Mouse (Mus musculus) stomach, adult 2 months (tissue): ENCODE results near the gene Tsr2. TPM values are rescaled to one million over a fixed set of nuclear protein-coding genes. Genes with fewer than 3 reads are reported as not detected.

ENCODE experiments used
- polyA plus RNA-seq: library from polyadenylated mRNA; depleted of rRNA; stranded (reverse); fragments of >200 nt; gene quantifications from 2 replicates; pipeline ENCODE4 v1.2.3, GENCODE M21; 2012; rRNA removed

Tsr2 gene
- polyA plus RNA-seq: 0.45 and 0.64 TPM in 2 replicates

DNA sequence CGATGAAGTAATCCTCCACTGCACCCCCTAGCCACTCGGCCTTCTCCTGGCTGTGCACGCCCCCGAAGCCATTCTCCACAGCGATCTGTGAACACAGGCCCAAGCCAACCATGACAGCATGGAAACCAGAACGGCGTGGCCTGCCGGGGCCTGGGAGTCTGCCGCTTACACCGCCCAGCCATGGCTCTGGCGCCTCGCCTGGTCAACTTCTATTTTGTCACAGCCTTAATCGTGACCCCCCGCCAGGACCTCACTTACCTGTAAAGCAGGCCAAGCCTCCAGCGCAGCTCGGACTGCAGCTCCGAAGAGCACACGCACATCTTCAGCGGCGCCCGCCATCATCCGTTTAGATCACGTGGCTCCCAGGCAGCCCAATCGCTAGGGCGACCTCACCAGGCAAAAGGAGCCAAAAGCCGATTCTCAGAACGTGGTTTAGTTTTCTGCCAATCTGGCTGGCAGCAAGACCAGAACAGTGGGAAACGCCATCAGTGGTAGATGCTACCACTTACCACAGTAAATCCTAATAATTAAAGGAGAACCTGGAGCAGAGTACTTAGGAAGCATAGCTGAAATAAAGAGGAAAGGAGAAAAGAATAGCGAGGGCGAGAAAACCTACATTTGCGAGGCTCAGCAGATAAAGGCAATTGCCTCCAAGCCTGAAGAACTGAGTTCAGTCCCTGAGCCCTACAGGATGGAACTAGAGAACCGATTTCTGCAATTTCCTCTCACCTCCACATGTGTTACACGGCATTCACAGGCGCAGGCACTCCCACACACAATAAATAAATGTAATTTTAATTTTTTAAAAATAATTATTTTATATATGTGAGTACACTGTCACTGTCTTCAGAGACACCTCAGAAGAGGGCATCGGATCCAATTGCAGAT lies at the start of gene Tsr2:
Gene Tsr2 (minus strand): TSS at position 373 of the 888 bp plus-strand sequence.

DNA sequence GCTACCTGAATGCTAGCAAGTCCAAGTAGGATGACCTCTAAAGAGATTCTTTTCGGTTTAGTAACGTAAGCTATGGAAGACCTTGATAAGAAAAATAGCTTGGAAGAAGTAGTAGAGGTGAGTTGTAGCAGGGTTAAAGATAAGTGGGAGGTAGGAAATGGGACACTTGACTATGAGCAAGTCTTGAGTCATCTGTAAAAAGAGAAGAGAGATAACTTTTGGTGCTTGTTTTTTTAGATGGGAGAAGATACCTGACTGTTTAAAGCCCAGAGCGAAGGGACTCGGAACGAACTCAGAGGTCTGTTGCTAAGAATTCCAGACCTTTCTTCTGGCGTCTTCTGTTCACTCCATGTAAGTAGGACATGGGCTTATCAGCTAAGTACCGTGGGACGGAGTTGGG lies 50.5 kb downstream of the Tsr2 start, which contains the start of gene Fgd1:
Gene Fgd1 (plus strand): TSS at position 301 of the 400 bp plus-strand sequence.

Other genes starting within 250 kb of the Tsr2 start
- gene Gnl3l, start 79.2 kb downstream of the Tsr2 start, polyA plus RNA-seq: 1.4 and 2.3 TPM in 2 replicates
- gene Fgd1, start 50.4 kb downstream of the Tsr2 start, polyA plus RNA-seq: 2.0 and 2.6 TPM in 2 replicates
- gene Wnk3, start 101.5 kb upstream of the Tsr2 start, polyA plus RNA-seq: 0.03 TPM in 1 of 2 replicates, not detected in the other
- 1.3 and 1.5 TPM in 2 replicates for gene Fam120c, start 247.6 kb upstream of the Tsr2 start, polyA plus RNA-seq